Mouse (Mus musculus): ENCODE results near the gene Ccdc40.

The Ccdc40 gene

DNA sequence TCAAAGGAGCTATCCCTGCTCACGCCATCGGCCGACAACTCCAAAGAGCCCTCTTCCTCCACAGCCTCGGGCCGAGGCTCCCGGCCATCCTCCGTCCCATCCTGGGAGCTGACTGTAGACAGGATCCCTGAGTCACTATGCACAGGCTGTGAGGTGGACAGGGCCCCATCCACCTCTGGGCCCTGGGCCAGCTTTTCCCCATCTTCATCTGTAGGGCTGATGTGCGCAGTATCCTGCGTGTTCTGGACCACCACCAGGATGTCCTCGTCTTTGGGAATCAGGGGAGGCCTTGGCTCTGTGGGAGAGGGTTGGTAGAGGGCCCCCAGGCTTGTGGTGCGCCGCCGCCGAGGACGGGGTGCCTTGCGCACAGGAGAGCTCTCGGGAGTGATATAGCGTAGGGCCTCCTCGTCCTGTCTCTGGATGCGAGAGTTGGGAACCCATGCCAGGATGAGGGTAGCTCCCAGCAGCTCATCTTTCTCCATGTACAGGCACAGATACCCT, 19.5 kb upstream of the Ccdc40 start:
- no peak for DNase-seq (ENCODE audit: low read depth, low spot score)

DNA sequence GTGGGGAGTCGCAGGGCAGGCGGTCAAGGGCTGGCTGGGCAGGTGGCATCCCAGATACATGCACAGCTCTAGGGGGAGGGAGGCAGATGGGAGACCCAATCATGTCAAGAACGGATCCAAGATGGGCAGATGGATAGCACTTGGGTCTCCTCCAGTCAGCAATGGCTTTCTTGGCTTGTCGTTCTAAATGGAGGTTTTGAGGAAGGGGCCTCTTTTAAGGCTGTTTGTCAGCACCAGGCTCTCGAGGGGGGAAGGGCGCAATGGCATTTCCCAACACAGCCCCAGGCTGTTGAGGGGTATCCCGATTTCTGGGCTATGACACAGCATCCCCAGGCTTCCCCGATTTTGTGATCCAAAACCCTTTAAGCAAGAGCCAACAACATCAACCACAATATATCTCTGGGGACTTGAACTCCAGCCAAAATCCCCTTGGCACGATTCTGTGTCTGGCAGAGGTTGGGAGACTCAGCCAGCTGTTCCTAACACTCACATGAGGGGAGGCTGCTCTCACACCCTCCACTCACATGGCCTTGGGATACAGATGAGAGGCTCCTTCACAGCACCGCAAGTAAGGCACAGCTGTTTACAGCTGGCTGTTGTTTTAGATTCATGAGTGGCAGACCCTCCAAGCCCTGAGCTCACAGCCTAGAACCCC, 18.9 kb upstream of the Ccdc40 start:
- DNase-seq (ENCODE audit: low read depth, low spot score), result no peak

- DNase-seq (ENCODE audit: low read depth, low spot score), result no peak
These were observed 17.9 kb upstream of the Ccdc40 start for GRCm38 (mm10) chr11:119210321-119211100.

DNA sequence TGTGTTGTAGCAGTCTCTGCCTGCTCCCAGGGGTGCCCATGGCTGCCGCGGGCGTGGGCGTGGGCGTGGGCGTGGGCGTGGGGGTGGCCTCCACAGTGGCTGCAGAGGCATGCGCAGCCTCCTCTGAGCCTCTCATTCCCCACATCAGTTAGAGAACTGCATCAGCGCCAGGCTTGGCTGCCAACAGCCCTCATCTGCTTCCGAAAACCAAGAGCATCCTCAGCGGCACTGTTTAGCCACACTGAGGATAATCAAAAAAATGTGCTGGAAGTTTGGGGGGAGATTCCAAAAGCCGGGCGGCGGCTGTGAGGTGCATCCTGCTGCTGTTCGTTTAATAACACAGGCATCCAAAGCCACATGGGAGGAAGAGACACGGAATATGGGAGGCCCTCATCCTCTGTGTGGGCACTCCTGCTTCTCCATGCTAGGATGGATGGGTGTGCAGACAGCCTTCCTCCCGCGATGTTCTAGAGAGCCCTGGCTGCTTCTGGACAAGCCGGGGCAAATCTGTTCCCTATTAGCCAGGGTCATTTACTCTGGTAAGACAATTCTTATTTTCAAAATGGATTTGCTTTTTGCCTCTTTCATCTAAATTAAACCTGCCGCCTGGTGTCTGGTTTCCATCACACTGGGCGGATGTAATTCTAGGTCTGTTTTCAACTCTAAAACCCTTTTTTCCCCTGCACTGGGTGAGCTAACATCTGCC, 16.6 kb upstream of the Ccdc40 start:
- DNase-seq (ENCODE audit: low read depth, low spot score), result no peak

GRCm38 (mm10) chr11:119213166-119213885, 15.0 kb upstream of the Ccdc40 start:
- no peak for DNase-seq (ENCODE audit: low read depth, low spot score)

DNA sequence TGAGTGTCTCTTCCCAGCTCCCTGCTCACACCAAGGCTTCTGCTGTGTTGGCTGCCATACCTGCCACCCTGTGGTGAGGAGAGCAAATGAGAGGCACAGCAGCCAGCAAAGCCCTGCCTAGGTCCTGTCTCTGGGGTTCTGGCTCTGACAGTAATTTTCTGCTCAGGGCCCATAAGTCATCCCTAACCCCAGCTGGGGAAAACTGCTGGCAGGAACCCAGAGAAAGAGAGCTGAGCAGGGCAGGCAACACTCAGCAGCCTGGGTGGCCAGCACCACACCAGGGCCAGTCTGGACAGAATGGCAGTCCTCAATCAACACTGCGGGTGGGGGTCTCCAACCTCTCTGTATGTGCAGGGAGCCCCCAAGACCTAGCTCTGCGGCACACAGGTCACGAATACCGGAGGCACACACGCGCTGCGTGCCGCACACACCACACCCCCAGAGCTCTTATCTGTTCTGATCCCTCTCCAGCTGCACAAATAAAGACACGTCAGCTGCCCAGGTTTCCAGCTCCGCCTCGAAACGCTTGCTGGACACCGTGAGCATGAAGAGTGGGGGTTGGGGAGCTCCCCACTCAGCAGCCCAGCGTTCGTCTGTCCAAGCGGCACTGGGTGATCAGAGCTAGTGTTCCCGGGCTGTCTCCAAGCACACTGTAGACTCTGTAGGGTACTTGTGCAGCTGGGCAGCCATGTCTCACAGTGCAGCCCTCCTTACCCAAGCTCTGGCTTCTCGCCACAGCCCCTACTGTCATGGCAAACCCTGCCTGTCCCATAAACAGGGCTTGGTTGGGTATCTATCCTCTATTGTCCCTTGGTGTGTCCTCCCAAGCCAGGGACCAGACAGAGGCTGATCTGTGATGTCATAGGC, 13.1 kb upstream of the Ccdc40 start:
- DNase-seq (ENCODE audit: low read depth, low spot score), result no peak

GRCm38 (mm10) chr11:119215905-119216507, 12.4 kb upstream of the Ccdc40 start:
- no peak for DNase-seq (ENCODE audit: low read depth, low spot score)

DNA sequence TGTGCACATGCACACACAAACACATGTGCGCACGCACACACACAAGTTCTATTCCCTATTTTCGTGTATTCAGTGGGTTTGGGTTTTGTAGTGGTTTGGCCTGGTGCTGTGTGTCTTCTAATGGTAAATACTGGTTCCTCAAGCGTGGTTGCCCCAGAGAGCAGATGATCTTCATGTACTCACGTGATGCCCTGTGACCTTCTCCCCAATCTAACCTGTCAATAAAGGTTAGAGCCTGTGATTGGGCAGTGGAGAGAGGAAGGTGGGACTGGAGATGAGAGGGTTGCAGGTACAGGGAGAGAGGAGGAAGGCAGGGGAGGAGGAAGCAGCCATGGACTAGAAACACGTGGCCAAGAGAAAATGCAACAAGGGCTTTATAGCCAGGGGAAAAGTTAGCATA, 10.5 kb upstream of the Ccdc40 start:
- no peak for DNase-seq (ENCODE audit: low read depth, low spot score)

GRCm38 (mm10) chr11:119219816-119220465, 8.4 kb upstream of the Ccdc40 start:
- no peak for DNase-seq (ENCODE audit: low read depth, low spot score)

DNA sequence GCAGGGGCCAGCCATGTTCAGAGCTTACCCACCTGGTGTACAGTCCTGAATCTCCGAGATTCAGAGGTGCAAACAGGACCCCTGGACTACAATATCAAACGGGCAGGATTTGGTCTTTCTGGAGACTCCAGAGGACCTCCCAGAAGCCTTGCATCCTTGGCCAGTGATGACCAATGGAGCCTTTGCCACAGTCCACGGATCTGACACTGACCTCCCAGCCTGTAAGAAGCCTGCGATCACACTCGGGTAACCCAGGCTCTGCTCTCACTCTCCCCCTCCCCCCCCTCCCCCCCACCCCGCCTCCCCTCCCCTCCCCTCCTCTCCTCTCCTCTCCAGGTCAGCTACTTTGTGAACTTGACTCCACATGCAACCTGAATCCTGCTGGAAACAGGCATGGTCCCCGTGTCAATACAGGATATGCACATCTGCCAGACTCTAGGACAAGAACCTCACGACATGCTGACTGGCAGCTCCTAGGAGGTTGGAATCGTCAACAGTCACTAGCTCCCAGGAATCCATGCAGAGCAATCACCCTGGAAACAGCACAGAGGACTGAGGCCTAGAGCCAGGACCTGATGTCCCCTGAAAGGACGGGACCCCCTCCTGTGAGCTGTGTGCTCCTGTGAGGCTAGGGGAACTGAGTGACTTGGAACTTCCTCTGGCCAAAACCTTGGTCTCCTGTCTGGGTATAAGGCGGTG, 6.4 kb upstream of the Ccdc40 start:
- DNase-seq (ENCODE audit: low read depth, low spot score), result no peak

DNA sequence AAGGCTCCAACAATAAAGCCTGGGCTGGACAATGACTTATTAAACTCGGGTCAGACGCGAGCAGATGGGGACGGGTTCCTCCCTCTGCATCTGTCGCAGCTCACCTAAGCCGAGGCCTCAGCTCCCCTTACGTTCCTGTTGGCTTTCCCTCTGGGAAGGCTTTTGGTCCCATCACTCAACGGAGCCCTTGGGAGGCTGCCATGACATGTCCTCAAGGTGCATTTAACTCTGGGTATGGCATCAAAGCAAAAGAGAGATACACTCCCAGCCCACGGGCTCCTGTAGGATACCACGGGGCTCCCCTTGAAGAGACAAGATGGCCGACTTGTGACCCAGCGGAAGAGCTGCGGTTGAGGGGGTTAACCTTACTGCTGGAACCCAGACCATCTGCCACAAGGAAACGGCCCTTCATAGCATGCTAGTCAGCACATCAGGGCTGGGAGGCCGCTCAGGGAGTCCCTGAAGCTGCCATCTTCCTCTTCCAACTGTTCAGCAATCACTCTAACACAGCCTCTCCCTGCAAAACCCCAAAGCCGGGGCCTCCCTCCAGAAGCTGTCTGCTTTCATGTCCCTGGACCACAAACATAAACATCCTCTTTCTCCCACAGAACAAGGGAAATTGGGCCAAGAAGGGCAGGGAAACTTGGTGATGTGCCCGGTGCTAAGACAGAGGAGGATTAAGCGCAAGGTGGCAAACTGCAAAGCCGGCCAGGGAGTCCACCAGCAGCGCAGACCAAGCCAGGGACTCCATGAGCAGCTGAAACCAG, 5.1 kb upstream of the Ccdc40 start:
- DNase-seq (ENCODE audit: low read depth, low spot score), result no peak

DNA sequence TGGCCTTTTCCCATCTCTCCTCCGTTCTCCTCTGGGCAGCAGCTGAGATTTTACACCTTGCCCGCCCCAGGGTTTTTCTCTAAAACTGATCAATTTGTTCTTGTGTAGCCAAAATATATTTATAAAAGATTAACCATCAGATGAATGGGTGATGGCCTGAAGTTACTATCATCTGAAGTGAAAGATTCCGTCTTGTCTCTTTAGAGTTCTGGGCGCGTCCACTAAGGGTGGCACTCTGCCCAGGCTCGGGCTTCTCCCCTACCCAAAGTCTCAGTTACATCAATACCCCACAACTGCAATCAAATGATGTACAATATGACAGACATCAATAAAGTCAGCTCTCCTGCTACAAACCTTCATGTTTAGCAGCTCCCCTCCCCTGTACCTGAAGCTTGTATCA, 3.4 kb upstream of the Ccdc40 start:
- no peak for DNase-seq (ENCODE audit: low read depth, low spot score)

GRCm38 (mm10) chr11:119225634-119226033, 2.7 kb upstream of the Ccdc40 start:
- DNase-seq (ENCODE audit: low read depth, low spot score), result no peak

- DNase-seq (ENCODE audit: low read depth, low spot score), result no peak
These were observed 781 bp upstream of the Ccdc40 start for GRCm38 (mm10) chr11:119227591-119227990.

DNA sequence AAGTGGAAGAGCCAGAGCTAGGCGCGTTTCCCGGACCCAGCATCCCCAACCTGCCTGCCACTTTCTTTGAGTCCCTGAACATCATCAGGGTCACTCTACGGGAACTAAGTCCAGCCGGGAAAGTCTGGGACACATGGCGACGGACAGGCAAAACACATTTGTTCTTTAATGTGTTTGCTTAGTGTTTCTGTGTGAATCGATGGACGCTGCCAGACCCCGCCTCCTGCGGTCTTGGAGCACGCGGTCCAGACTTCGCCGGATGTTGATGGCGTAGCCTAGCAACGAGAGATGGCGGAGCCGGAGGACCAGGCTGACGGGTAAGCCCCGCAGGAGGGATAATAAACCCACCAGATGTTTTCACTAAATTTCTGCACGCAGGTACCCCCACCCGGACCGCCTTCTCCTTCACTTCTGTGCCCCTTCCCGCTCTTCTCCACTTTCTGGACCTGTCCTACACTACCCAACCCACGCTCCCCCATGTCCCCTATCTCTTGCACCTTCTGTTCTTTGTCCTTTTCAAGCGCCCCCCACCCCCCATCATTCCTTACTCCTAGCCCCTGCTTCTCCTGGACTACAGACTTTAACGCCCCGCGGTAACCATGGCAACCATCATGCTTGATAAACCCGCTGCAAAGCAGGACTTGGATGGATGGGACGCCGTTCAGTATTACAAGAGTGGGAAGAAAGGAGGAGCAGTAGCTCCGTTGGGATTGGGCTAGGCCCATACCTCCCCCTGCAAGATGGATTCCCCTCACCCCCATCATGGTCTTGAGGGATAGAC, 664 bp downstream of the Ccdc40 start:
- no peak for DNase-seq (ENCODE audit: low read depth, low spot score)

GRCm38 (mm10) chr11:119234770-119235169, 6.4 kb downstream of the Ccdc40 start:
- no peak for DNase-seq (ENCODE audit: low read depth, low spot score)

GRCm38 (mm10) chr11:119235596-119235995, 7.2 kb downstream of the Ccdc40 start:
- DNase-seq (ENCODE audit: low read depth, low spot score), result peak; percentile 27

DNA sequence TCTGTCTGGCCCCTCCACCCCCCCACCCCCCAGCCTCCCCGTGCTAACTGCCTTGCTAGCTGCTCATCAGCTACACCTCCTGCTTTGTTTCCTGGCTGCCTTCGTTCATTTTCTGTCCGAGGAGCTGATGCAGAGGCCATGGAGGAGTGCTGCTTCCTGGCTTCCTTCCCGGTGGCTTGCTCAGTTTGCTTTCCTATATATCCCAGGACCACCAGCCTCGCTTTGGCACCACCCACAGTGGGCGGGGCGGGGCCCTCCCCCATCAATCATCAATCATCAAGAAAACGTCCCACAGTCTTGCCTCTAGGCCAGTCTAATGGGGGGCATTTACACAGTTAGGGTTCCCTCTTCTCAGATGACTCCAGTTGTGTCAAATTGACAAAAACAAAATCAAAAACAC, 8.0 kb downstream of the Ccdc40 start:
- no peak for DNase-seq (ENCODE audit: low read depth, low spot score)

Measured in c-Kit-negative CD71-positive TER-119-positive erythroid progenitor cells, embryonic 14.5 days (primary cell).